Mouse (Mus musculus) macrophage (primary cell): ENCODE results near the gene Tcfl5. TPM values are rescaled to one million over a fixed set of nuclear protein-coding genes. Genes with fewer than 3 reads are reported as not detected.

Experiments
- H3K27ac ChIP-seq: fragments of 350-480 bp; formaldehyde crosslinking; 2 replicates; pipeline ENCODE4 v1.9.0; 2021
- H3K36me3 ChIP-seq: fragments of 350-480 bp; formaldehyde crosslinking; 2 replicates; pipeline ENCODE4 v1.9.0; 2021; ENCODE audit errors: inconsistent target
- H3K4me3 ChIP-seq: fragments of 350-480 bp; formaldehyde crosslinking; 2 replicates; pipeline ENCODE4 v1.9.0; 2021; ENCODE audit errors: inconsistent target
- H3K79me2 ChIP-seq: fragments of 350-480 bp; formaldehyde crosslinking; 2 replicates; pipeline ENCODE4 v1.9.0; 2021; ENCODE audit errors: inconsistent target
- WGBS: methylation state at CpG from one replicate; pipeline ENCODE4 v1.1.7; 2026; ENCODE audit warnings: inconsistent platforms; ENCODE audit not compliant: missing documents; 5-methylcytosine and 5-hydroxymethylcytosine counted together
- polyA plus RNA-seq: library from polyadenylated mRNA; stranded (reverse); fragments of 250-400 nt; gene quantifications from 3 replicates; pipeline ENCODE4 v1.2.4, GENCODE M21; 2018; ENCODE audit warnings: inconsistent platforms
- total RNA-seq, 78 experiments: library from RNA; depleted of rRNA; stranded (reverse); fragments of 250-400 nt; gene quantifications; 1 replicate in 9 of 78; 2 replicates in 24 of 78; 3 replicates in 43 of 78; 4 replicates in 2 of 78; pipeline ENCODE4 v1.2.4; 2018; ENCODE audit warnings: inconsistent platforms in 56 of 78

Tcfl5 gene
- under 1 TPM in 1 of 26 experiments, not detected in 25; 0.51 TPM for total RNA-seq (2018; cell fraction: chromatin; rRNA removed)
- total RNA-seq (2018; cell fraction: cytosol; rRNA removed), result not detected
- total RNA-seq (2018; cell fraction: nucleus; rRNA removed), result under 1 TPM in 2 of 26 experiments, not detected in 24; 0.30 to 0.86 TPM
- not detected in 3 replicates for polyA plus RNA-seq

DNA sequence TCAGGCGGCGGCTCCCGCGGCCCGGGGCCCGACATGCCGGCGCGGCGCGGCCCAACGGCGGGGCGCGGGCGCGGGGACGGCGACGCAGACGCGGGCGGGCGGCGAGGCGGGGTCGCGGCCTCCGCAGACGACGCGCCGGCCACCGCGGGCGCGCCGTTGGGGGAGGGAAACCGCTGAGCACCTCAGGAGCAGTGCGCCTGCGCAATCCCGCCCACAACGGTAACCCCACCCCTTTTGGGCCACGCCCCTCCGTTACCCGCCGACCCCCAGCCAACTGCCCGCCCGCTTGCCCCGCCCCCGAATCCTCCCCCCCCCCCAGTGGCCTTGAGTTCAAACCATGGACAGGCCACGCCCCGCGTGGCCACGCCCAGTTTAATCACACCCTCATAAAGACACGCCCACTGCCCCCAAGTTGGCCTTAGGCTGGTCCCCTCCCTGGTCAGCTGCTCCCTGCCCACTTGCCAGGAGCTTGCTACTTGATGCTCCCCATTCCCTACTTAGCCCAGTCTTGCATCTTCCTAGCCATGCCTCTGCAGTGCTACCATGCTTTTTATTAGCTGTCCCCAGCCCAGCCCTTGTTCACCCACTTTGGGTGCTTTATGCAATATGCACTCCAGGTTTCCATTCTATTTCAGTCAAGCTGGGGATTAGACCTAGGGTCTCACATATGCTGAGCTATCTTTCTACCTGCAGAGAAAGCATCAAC lies at the start of gene Tcfl5:
Gene Tcfl5, minus strand, starts transcription at position 154 of the 706 bp plus-strand sequence.
- Histone ChIP-seq H3K4me3 (no peak within 1 kb of the TSS), H3K27ac (no peak within 1 kb of the TSS), H3K36me3 (no peaks in the 10 kb centered on the region), H3K79me2 (no peaks in the 10 kb centered on the region)
- WGBS, result 17% methylated on average over 28 of the region's 56 CpGs

DNA sequence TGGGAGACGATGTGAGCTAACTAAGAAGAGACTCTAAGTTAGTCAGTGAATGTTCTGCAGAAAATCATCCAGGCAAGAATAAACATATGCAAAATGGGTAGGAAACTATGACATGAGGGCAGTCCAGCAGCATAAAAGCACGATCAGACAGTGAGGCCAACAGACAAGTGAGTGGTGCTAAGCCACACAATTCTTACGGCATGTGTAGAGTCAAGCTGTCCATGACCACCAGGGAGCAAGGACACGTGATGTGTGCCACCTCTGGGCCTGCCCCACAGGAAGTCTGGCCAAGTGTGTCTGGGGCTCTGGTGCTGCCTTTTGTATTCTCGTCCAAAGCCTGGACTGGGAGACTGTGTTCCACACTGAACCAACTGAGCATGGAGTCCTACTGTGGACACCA lies 47.3 kb upstream of the Tcfl5 start:
- Histone ChIP-seq H3K36me3 (peaks cover 48% of the 10 kb centered on the region), H3K27ac (no peak overlapping the region), H3K4me3 (no peak overlapping the region), H3K79me2 (peaks cover 87% of the 10 kb centered on the region)
- 37% methylated on average over 5 of the region's 5 CpGs for WGBS

DNA sequence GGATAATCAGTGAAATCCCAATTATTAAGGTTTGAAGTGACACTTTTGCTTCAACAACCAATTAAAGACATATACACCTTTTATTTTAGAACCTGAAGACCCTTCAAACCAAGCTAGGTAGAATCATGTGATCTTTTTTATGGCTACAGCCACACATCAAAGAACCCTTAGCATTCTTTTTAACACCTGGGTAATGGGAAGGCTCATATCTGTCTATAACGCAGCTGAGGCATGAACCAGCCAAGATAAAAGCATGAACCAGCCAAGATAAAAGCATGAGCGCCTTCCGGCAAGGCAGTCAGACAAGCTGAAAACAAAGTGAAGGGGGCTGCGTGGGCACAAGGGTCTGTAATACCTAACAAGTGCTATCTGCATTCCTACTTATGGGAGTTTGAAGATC lies 41.5 kb upstream of the Tcfl5 start:
- 97% methylated on average over 4 of the region's 4 CpGs for WGBS
- Histone ChIP-seq H3K36me3 (peaks cover 74% of the 10 kb centered on the region), H3K79me2 (peaks cover 30% of the 10 kb centered on the region), H3K4me3 (no peak overlapping the region), H3K27ac (no peak overlapping the region)

DNA sequence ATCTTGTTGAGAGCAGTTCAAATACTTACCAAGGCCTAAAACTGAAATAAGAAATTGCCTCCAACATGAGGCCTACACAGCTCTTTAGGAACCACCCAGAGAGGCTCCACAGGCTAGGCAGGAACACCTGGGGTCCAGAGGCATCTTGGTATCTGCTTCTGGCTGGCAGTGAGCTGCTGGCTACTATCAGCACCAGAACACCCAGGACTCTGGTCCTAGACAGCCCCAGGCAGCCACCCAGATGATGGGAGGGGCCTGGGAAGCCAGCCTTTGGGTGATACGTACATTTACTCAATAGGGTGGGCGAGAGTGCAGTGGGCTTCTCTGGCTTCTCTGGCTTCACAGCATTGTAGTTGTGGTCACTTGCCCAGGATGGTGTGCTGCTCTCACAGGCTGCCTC lies 41.0 kb upstream of the Tcfl5 start:
- 100% methylated on average over 2 of the region's 2 CpGs for WGBS
- Histone ChIP-seq H3K27ac (no peak overlapping the region), H3K79me2 (peaks cover 25% of the 10 kb centered on the region), H3K36me3 (peaks cover 69% of the 10 kb centered on the region), H3K4me3 (no peak overlapping the region)

DNA sequence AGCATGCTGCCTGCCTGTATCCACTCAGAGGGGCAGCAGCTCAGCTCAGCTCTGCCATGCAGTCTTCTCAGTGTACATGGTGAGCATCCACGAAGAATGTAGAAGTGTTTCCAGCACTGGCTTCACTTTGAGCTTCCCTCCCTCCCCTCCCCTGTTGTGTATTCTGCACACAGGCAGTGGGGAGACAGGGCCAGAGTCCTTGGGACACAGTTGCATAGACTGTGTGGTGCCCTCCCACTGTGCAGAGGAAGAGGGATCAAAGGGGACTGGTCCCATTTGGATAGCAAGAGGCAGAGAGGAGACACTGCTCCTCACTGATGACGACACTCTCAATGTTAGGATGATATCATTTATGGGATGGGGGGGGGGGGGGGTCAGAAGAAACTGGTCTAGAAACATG lies 38.7 kb upstream of the Tcfl5 start:
- peaks cover 46% of the 10 kb centered on the region for H3K36me3 ChIP-seq
- 56% methylated on average over 1 of the region's 2 CpGs for WGBS

DNA sequence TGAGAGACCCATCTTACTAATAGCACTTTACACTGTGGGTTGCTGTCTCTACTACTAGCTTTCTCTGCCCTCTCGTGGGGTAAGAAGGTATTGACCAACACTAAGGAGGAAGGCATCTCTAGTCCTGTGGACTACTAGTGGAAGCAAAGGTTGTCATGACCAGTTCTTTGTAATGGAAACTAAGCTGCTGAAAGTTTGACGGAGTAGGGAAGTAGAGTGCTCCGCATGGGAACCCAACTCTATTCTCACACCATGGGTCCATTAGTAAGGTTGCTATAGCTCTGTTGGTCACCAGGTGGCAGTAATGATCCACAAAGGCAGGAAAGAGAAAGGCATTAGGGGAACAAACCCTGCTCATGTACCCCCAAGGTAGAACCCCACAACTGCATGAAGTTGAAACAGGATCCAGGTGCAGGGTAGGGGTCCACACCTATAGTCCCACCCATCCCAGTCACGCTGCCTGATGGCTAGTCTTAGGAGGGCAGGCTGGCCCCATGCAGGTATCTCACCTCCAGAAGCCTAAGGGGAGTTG lies 36.2 kb upstream of the Tcfl5 start:
- 18% methylated on average over 4 of the region's 4 CpGs for WGBS
- Histone ChIP-seq H3K36me3 (peaks cover 39% of the 10 kb centered on the region), H3K4me3 (no peak overlapping the region), H3K79me2 (no peaks in the 10 kb centered on the region), H3K27ac (no peak overlapping the region)

More for the DNA sequence above, 38.7 kb upstream of the Tcfl5 start:
- peaks cover 2% of the 10 kb centered on the region; the same call in 1 of the 2 replicates for H3K79me2 ChIP-seq
- no peak overlapping the region for H3K4me3 ChIP-seq
- H3K27ac ChIP-seq, result no peak overlapping the region

DNA sequence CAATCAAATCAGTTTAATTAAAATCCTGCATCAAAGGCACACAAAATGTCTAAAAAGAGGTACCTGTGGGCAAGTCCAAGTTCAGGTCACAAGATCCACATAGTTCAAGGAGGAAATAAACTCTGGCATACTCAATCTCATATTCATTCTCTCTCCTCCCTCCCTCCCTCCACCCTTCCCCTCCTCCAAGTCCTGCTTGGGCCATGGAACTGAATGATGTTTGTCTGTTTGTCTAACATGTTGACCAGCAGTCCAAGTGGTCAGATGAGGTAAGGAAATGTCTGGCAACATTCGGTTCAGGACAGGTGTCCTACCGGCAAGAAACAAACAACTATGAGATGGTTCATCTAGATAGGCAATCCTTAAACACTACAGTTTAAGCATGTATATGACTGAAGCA lies 34.2 kb upstream of the Tcfl5 start:
- WGBS, result 100% methylated on average over 2 of the region's 2 CpGs
- H3K4me3 ChIP-seq, result no peak overlapping the region
- H3K27ac ChIP-seq, result no peak overlapping the region
- peaks cover 39% of the 10 kb centered on the region for H3K36me3 ChIP-seq
- H3K79me2 ChIP-seq, result no peaks in the 10 kb centered on the region

DNA sequence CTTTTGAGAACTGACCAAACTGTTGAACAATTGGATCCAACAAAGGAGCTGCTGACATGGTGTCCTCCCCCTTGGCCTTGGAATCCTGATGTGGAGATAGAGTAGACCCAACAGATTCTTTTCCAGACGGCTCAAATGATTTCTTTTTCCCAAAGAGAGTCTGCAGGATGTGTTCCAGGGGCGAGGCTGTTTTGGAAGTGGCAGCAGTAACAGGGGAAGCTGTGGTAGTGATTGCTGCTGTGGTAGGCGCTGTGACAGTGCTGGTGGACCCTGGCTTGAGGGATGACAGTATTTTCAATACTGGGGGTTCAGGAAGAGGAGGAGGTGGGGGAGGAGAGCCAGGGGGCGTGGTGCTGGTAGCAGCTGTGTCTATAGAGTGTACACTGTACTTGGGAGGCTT lies 19.5 kb upstream of the Tcfl5 start:
- H3K79me2 ChIP-seq, result no peaks in the 10 kb centered on the region
- WGBS, result 85% methylated on average over 4 of the region's 4 CpGs
- peaks cover 42% of the 10 kb centered on the region for H3K36me3 ChIP-seq

DNA sequence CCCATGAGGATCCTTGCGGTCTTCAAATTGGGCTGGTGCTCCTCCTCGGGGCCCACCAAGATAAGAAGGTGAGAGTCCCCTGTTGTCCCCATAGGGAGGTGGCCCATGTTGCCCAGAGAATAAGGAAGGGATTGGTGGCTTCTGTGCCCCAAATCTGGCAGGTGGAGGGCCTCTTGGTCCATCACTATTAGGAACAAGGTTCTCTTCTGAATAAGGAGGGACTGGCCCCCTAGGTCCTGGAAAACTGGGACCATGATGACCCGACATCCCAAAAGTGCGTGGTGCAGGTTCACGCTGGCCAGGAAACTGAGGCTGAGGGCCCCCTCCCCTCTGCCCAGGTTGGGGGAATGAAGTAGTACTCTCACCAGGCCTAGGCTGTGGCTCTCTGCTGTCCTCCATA lies 18.0 kb upstream of the Tcfl5 start:
- Histone ChIP-seq H3K36me3 (peaks cover 28% of the 10 kb centered on the region), H3K79me2 (no peaks in the 10 kb centered on the region), H3K27ac (no peak overlapping the region), H3K4me3 (no peak overlapping the region)
- 100% methylated on average over 5 of the region's 5 CpGs for WGBS

More for the DNA sequence above, 19.5 kb upstream of the Tcfl5 start:
- Histone ChIP-seq H3K27ac (no peak overlapping the region), H3K4me3 (no peak overlapping the region)

DNA sequence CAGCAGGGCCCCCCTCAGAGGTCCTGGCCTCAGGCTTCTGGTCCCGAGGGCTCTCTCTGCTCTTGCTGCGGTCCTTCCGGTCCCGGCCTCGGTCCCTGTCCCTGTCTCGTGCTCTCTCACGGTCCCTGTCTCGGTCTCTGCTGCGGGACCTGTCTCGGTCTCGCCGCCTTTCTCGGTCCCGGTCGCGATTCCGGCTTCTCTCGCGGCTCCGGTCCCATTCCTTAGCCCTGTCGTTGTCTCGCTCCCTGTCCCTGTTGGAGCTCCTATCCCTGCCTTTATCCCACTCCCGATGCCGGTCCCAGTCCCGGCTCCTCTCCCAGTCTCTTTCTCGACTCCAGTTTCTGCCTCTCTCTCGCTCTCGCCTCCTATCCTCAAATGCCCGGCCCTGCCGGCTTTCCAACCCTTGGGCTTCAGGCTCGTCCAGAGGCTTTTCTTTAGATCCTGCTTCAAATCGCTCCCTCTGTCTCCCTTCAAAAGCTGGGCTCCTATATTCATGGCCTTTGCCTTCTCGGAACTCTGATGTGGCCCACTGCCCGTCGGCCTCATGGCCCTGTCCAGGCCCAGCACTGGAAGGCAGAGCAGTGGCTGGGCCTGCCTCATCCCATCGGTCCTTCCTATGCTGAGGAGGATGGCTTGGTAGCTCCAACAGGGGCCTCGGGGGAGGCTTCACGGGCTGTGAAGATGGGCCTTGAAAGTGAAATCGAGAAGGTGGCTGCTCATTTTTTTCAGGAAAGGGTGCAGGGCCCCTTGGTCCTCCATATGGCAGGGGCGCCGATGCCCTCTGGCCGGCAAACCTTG lies 17.0 kb upstream of the Tcfl5 start:
- Histone ChIP-seq H3K36me3 (peaks cover 19% of the 10 kb centered on the region), H3K27ac (no peak overlapping the region), H3K79me2 (no peaks in the 10 kb centered on the region), H3K4me3 (no peak overlapping the region)
- WGBS, result 59% methylated on average over 39 of the region's 42 CpGs

DNA sequence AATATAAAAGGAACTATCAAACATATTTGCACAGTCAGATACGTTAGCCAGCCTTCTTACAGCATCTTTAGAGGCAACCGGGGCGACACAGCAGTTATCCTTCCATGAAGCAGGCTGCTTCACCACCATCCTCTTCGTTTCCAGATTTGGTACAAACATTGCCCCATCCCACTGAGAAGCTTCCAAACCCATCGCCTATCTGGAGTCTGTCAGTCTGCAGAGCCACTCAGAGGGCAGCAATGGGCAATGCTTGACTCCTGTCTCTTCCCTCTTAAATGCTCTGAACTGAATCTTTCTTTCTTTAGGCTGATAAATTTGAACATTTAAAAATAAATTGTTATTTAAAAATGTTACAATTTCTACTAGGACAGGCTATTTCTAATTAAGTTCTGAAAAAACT lies 15.9 kb upstream of the Tcfl5 start:
- WGBS, result 91% methylated on average over 5 of the region's 5 CpGs
- no peaks in the 10 kb centered on the region for H3K79me2 ChIP-seq

DNA sequence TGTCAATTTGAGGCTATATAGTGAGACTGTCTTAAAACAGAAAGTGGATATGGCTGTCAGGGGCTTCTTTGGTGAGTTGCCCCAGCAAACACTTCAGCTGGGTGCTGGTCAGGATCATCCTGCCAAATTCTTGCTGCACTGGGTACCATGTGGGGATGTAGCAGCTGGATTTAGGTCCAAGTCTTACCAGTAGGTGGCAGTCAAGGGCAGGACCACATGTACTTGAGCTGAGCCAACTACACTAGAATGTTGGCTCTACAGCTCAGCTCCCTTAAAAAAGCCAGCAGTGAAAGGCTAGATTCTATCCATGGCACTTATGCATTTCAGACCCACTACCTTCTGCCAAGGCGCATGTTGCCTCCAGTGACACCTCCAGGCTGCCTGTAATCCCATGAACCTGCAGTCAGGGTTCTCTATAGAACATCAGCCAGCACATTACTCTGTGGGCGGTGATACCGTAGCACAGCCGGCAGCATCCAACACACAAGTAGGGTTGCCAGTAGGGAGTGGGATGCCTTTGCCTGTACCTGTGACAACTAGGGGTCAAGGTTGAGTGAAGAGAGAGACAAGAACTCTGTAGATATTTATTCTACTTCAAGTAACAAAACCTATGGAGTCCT lies 15.0 kb upstream of the Tcfl5 start:
- Histone ChIP-seq H3K79me2 (no peaks in the 10 kb centered on the region), H3K27ac (no peak overlapping the region)
- WGBS, result 88% methylated on average over 4 of the region's 4 CpGs

More for the DNA sequence above, 15.9 kb upstream of the Tcfl5 start:
- Histone ChIP-seq H3K27ac (no peak overlapping the region), H3K4me3 (no peak overlapping the region), H3K36me3 (peaks cover 19% of the 10 kb centered on the region)

DNA sequence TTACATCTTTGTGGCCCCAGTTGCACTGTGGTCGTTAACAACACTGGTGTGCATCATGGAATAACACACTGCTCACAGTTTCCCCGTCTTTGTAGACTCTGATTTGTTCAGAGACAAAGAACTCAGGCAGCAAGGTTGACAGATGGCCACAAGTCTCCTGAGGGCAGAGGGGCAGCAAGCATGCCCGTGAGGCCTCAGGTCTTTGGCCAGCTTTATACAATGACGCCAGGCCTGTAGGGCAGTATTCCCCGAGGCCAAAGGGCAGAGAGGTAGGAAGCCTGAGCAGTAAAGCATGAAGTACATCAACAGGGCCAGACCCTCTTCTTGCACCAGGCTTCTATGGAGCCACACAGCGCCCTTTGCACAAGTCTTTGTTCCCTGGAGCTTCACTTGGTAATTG lies 12.6 kb upstream of the Tcfl5 start:
- no peaks in the 10 kb centered on the region for H3K36me3 ChIP-seq
- no peaks in the 10 kb centered on the region for H3K79me2 ChIP-seq
- WGBS, result 81% methylated on average over 6 of the region's 6 CpGs
- H3K27ac ChIP-seq, result no peak overlapping the region
- no peak overlapping the region for H3K4me3 ChIP-seq

More for the DNA sequence above, 15.0 kb upstream of the Tcfl5 start:
- no peak overlapping the region for H3K4me3 ChIP-seq
- peaks cover 17% of the 10 kb centered on the region for H3K36me3 ChIP-seq

DNA sequence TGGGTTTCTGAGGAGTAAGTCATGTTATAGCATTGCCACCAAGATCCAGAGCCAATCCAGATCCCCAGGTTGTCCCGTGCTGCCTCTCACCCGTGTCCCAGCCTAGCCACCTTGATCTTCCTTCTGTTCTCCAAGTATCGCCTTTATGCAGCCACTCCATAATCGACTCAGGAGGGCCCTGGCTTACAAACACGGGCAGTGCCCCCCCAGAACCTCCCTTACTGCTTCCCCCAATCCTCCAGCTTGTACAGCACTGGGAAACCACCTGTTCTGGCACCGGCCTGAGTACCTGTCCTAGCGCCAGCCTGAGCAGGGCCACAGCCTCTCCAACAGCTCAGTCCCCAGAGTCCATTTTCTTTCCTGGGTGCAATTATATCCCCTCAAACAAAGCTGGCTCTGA lies 12.2 kb upstream of the Tcfl5 start:
- no peaks in the 10 kb centered on the region for H3K79me2 ChIP-seq
- H3K4me3 ChIP-seq, result no peak overlapping the region
- 81% methylated on average over 7 of the region's 7 CpGs for WGBS
- no peaks in the 10 kb centered on the region for H3K36me3 ChIP-seq
- no peak overlapping the region for H3K27ac ChIP-seq
